In the genomic region with DNA sequence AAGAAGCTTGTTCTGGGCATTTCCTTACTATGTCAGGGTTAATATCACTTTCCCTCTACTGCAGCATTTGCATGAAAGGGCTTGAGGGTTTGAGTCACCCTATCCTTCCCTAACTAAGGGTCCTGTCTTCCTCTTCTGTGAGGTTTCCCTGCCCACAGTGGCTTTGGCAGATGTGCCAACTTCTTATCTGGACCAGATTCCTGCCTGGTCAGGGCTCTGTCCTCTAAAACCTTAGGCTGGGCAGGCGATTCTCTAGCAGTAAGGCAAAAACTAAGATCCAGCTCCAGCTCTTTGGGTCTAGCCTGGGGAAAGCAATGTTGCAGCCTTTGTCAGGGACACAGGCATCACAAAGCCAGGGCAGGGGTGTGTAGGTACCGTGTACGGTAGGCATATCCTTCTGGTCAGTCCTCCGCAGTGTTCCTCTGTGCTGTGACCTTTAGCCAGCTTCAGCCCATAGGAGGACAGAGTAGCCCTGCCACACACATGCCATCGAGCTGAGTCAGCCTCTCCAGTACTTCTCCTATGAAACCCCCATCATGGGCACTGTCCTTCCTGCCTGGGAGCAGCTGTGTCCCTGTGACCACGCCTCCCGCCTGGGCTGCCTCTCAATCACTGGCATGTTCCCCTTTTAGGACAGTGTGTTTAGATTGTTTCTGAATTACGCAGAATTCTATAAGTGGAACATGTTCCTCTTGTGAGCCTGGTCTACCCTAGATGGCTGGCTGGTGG, we compare ENCODE assay signal across 1 mouse cellular context.
TF ChIP-seq lines count a peak whose summit lies in the region.

No protein-coding gene starts in this region.

TF ChIP-seq in CH12.LX, 34 proteins besides CTCF, POLR2A, EP300 and RAD21 (continued from another document):
- no peak for TF ChIP-seq USF1 (IDR thresholded peaks at IDR 0.05; ENCODE audit: low read depth, low read length)
